Mouse (Mus musculus) c-Kit-positive CD71-positive TER-119-negative erythroid progenitor cells, embryonic 14.5 days (primary cell): ENCODE measurements around the gene 1700012B09Rik.

Source experiments
- DNase-seq: peaks from one replicate; pipeline ENCODE4 v3.0.0-alpha.2; 2013; ENCODE audit warnings: low read depth

1700012B09Rik gene

GRCm38 (mm10) chr9:14770803-14771471 lies at the start of gene 1700012B09Rik:
1700012B09Rik (minus strand) TSS chr9:14771030.
- no peak for DNase-seq

GRCm38 (mm10) chr9:14810111-14810510 lies 39.3 kb upstream of the 1700012B09Rik start:
- DNase-seq = no peak

- no peak for DNase-seq
These were observed 36.0 kb upstream of the 1700012B09Rik start for GRCm38 (mm10) chr9:14806786-14807185.

- no peak for DNase-seq
These were observed 34.9 kb upstream of the 1700012B09Rik start for GRCm38 (mm10) chr9:14805714-14806113.

- no peak for DNase-seq
These were observed 16.5 kb upstream of the 1700012B09Rik start for GRCm38 (mm10) chr9:14787356-14787755.

GRCm38 (mm10) chr9:14784039-14785002 lies 13.5 kb upstream of the 1700012B09Rik start, which contains the start of the genes Mre11a and Ankrd49:
Mre11a (plus strand) TSS chr9:14784654.
Ankrd49 (minus strand) TSS chr9:14784856.
- peak; percentile 96 for DNase-seq

GRCm38 (mm10) chr9:14778341-14778740 lies 7.5 kb upstream of the 1700012B09Rik start:
- no peak for DNase-seq

GRCm38 (mm10) chr9:14773813-14774212 lies 3.0 kb upstream of the 1700012B09Rik start:
- DNase-seq = no peak

- no peak for DNase-seq
These were observed 1.2 kb upstream of the 1700012B09Rik start for GRCm38 (mm10) chr9:14772074-14772473.

GRCm38 (mm10) chr9:14769811-14770210 lies 1.0 kb downstream of the 1700012B09Rik start:
- no peak for DNase-seq

- no peak for DNase-seq
These were observed 6.1 kb downstream of the 1700012B09Rik start for GRCm38 (mm10) chr9:14764765-14765164.

GRCm38 (mm10) chr9:14759261-14759660 lies 11.6 kb downstream of the 1700012B09Rik start:
- DNase-seq = no peak

GRCm38 (mm10) chr9:14758590-14758989 lies 12.2 kb downstream of the 1700012B09Rik start:
- no peak for DNase-seq

GRCm38 (mm10) chr9:14754469-14754868 lies 16.4 kb downstream of the 1700012B09Rik start:
- DNase-seq = no peak

GRCm38 (mm10) chr9:14753947-14754346 lies 16.9 kb downstream of the 1700012B09Rik start:
- DNase-seq = no peak

GRCm38 (mm10) chr9:14752001-14752522 lies 18.8 kb downstream of the 1700012B09Rik start, which contains the start of gene Fut4:
Fut4 (minus strand) TSS chr9:14752393.
- no peak for DNase-seq

- DNase-seq = no peak
These were observed 19.3 kb downstream of the 1700012B09Rik start for GRCm38 (mm10) chr9:14751503-14752000.

- no peak for DNase-seq
These were observed 19.8 kb downstream of the 1700012B09Rik start for GRCm38 (mm10) chr9:14750901-14751502.

- no peak for DNase-seq
These were observed 30.5 kb downstream of the 1700012B09Rik start, which contains the start of gene Piwil4 for GRCm38 (mm10) chr9:14740151-14740924. Piwil4 (minus strand) TSS chr9:14740733.

GRCm38 (mm10) chr9:14739498-14740150 lies 31.2 kb downstream of the 1700012B09Rik start:
- no peak for DNase-seq
